Mouse (Mus musculus) E14TG2a.4 (cell line): ENCODE measurements at regions not wholly inside any gene's neighbourhood (a gene's known extent, or its start where the extent isn't known, plus 50 kb on each side); places are given as distances from the start of the nearest gene placed in this dataset.

Experiments
- CTCF ChIP-seq: conservative IDR thresholded peaks from 2 replicates; pipeline ENCODE4 v1.5.1; 2014; ENCODE audit warnings: low read length
- POU5F1 ChIP-seq: IDR thresholded peaks from 2 replicates; pipeline ENCODE4 v1.6.1; 2014; ENCODE audit warnings: low read length, borderline replicate concordance

GRCm38 (mm10) chr8:78889708-78890107, 68.8 kb upstream of the Lsm6 start:
- TF ChIP-seq CTCF (no peak), POU5F1 (no peak)
